Mouse (Mus musculus) CH12.LX (cell line): ENCODE data around the gene S1pr4.

ENCODE experiments used
- CTCF ChIP-seq, 2 experiments: IDR thresholded peaks in 1 of 2; conservative IDR thresholded peaks in 1 of 2; 2 replicates each; pipeline ENCODE4 v1.5.1; 2011 to 2012; ENCODE audit warnings: low read depth in 2 of 2, low read length in 2 of 2, improper control_type of control experiment in 1 of 2, inconsistent platforms in 1 of 2, mild to moderate bottlenecking in 1 of 2, moderate library complexity in 1 of 2
- ETS1 ChIP-seq: conservative IDR thresholded peaks from 2 replicates; pipeline ENCODE4 v1.6.1; 2012; ENCODE audit warnings: low read depth, mild to moderate bottlenecking, inconsistent platforms, low read length, improper control_type of control experiment, moderate library complexity
- HCFC1 ChIP-seq: IDR thresholded peaks from 2 replicates; pipeline ENCODE4 v1.6.1; 2012; ENCODE audit warnings: low read depth, mild to moderate bottlenecking, inconsistent platforms, low read length, improper control_type of control experiment
- NRF1 ChIP-seq: IDR thresholded peaks from 2 replicates; pipeline ENCODE4 v1.6.1; 2014; ENCODE audit warnings: low read depth, mild to moderate bottlenecking, inconsistent platforms, low read length, improper control_type of control experiment, moderate library complexity
- POLR2A ChIP-seq: IDR thresholded peaks from 2 replicates; pipeline ENCODE4 v1.6.1; 2011; ENCODE audit warnings: low read depth, mild to moderate bottlenecking, improper control_type of control experiment, low read length
- SIN3A ChIP-seq: IDR thresholded peaks from 2 replicates; pipeline ENCODE4 v1.6.1; 2012; ENCODE audit warnings: low read length, improper control_type of control experiment, inconsistent platforms
- ZC3H11A ChIP-seq: IDR thresholded peaks from 2 replicates; pipeline ENCODE4 v1.6.1; 2012; ENCODE audit warnings: low read depth, mild to moderate bottlenecking, inconsistent platforms, low read length, improper control_type of control experiment

GRCm38 (mm10) chr10:81507095-81507494 is 7.2 kb upstream of the S1pr4 start:
- TF ChIP-seq NRF1 (no peak), ETS1 (no peak), HCFC1 (no peak), POLR2A (no peak), ZC3H11A (no peak), SIN3A (no peak), CTCF (conservative IDR thresholded peaks at IDR 0.05 in 1 of 2, IDR thresholded peaks at IDR 0.05 in 1 of 2; ENCODE audit: low read depth in 2 of 2, low read length in 2 of 2) (no peak)
